Mouse (Mus musculus) gastrocnemius, adult 2 months (tissue): ENCODE measurements around the gene Zfp688. TPM values are rescaled to one million over a fixed set of nuclear protein-coding genes. Genes with fewer than 3 reads are reported as not detected.
"Not testable (repeated sequence)": the region's sequence is repeated elsewhere in the genome, so short reads cannot be mapped to it uniquely, and the experiment has no call there.

Experiments used
- DNase-seq: peaks from one replicate; pipeline ENCODE4 v3.0.0; 2022
- H3K27ac ChIP-seq: fragments of 200-600 bp; 2 replicates; pipeline ENCODE4 v1.8.1; 2022; ENCODE audit warnings: mild to moderate bottlenecking
- H3K4me3 ChIP-seq: fragments of 200-600 bp; 2 replicates; pipeline ENCODE4 v1.8.1; 2022; ENCODE audit warnings: mild to moderate bottlenecking, moderate library complexity
- CTCF ChIP-seq: fragments of 200-600 bp; IDR thresholded peaks from 2 replicates; pipeline ENCODE4 v1.8.1; 2022; ENCODE audit warnings: antibody characterized with exemption, mild to moderate bottlenecking, moderate library complexity
- intact Hi-C: fragments of 180-260 bp; cut with DNase I; formaldehyde crosslinking; loops from one replicate; pipeline ENCODE4 v1.15.1; 2025
- total RNA-seq, 2 experiments: library from RNA; stranded (reverse); gene quantifications; 2 replicates each; pipeline ENCODE4 v1.2.3; 2021

Gene Zfp688
- total RNA-seq, 2 experiments from 2014 or later = 1.5 to 2.1 TPM

DNA sequence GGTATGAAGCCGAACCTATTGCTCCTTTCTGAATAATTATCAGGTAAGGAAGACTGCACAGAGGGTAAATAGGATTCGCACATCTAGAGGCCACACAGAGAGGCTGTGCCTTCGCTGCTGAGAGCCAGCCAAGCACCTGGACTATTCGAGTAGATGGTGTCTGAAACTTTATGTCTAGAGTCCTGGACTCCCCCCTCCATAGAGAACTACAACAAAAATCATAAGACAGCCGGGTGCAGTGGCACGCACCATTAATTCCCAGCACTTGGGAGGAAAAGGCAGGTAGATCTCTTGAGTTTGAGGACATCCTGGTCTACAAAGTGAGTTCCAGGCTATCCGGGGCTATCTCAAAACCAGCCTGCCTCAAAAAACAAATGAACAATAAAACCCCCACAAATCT lies 28.1 kb upstream of the Zfp688 start:
- TF ChIP-seq CTCF = no peak
- intact Hi-C loops = loop anchor here (5.0 kb wide), 1 partner anchor 43 kb away; the partner anchor contains the start of gene Zfp764
- no peak overlapping the region for H3K27ac ChIP-seq
- peak overlapping the region; percentile 84 for H3K4me3 ChIP-seq
- no peak for DNase-seq

- TF ChIP-seq CTCF = peak; percentile 21; the same call in 1 of the 2 replicates
- peak within 1 kb of the TSS; percentile 92 for H3K27ac ChIP-seq
- peak within 1 kb of the TSS; percentile 84 for H3K4me3 ChIP-seq
- peak; percentile 94 for DNase-seq
- intact Hi-C loops = loop anchor here (5.0 kb wide), 1 partner anchor 41 kb away; the partner anchor contains the start of gene Zfp764
Measured at GRCm38 (mm10) chr7:127448521-127449300, 26.8 kb upstream of the Zfp688 start, which contains the start of gene Zfp689. Gene Zfp689 (minus strand): TSS chr7:127449158.

DNA sequence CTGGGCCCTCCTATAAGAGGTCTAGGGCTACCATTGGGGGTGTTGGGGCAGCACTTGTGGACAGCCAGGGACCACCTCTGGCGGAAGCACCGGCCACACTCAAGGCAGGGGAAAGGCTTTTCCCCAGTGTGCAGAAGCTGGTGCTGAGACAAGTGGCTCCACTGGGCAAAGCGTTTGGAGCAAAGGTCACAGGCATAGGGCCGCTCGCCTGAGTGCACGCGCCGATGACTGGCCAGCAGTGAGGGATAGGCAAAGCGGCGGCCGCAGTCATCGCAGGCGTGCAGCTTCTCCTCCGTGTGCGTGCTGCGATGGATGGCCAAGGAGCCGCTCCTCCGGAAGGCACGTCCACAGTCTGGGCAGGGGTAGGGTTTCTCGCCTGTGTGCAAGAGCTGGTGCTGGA lies 22.1 kb upstream of the Zfp688 start:
- DNase-seq = no peak
- TF ChIP-seq CTCF = no peak
- Histone ChIP-seq H3K4me3 (no peak overlapping the region), H3K27ac (no peak overlapping the region)
- intact Hi-C loops = no loop called here

GRCm38 (mm10) chr7:127437724-127438123 lies 15.9 kb upstream of the Zfp688 start:
- TF ChIP-seq CTCF = peak; percentile 55
- no peak overlapping the region for H3K4me3 ChIP-seq
- no peak for DNase-seq
- H3K27ac ChIP-seq = no peak overlapping the region
- intact Hi-C loops = no loop called here

GRCm38 (mm10) chr7:127435206-127435605 lies 13.3 kb upstream of the Zfp688 start:
- Histone ChIP-seq H3K27ac (no peak overlapping the region), H3K4me3 (no peak overlapping the region)
- DNase-seq = no peak
- no peak for TF ChIP-seq CTCF
- intact Hi-C loops = no loop called here

DNA sequence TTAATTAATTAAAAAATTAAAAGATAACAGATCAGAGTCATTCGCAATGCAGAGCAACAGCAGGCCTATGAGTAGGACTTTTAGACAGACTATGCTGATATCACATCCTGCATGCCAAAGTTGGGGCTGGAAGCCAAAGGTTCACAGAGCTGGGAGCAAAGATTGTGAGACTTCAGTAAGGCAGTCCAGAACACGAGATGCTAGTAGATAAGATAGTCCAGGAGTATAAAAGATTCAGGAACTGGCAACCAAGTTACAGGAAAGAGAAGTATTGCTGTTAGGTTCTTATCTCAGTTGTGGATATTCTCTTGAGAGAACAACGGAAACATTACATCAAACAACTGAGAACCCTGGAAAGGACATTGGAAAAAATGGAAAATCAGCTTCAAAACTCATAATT lies 4.5 kb upstream of the Zfp688 start:
- intact Hi-C loops = no loop called here
- Histone ChIP-seq H3K27ac (no peak overlapping the region), H3K4me3 (no peak overlapping the region)
- DNase-seq = no peak
- TF ChIP-seq CTCF = no peak

DNA sequence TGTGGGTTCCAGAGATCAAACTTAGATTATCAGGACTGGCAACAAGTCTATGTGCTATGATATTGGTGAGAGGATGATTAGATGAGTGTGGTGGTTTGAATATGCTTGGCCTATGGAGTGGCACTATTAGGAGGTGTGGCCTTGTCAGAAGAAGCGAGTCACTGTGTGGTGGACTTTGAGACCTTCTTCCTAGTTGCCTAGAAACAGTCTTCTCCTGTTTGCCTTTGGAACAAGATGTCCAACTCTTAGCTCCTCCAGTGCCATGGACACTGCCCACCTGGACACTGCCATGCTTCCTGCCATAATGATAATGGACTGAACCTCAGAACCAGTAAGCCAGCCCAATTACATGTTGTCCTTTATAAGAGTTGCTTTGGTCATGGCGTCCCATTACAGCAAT lies 4.0 kb upstream of the Zfp688 start:
- intact Hi-C loops = no loop called here
- H3K4me3 ChIP-seq = no peak overlapping the region
- no peak for TF ChIP-seq CTCF
- H3K27ac ChIP-seq = no peak overlapping the region
- DNase-seq = no peak

- H3K4me3 ChIP-seq = no peak overlapping the region
- TF ChIP-seq CTCF = no peak
- H3K27ac ChIP-seq = no peak overlapping the region
- intact Hi-C loops = no loop called here
- no peak for DNase-seq
Measured at GRCm38 (mm10) chr7:127425291-127425690, 3.4 kb upstream of the Zfp688 start.

- intact Hi-C loops = no loop called here
- Histone ChIP-seq H3K27ac (peak overlapping the region; percentile 90), H3K4me3 (peak overlapping the region; percentile 88)
- peak; percentile 43 for DNase-seq
- TF ChIP-seq CTCF = no peak
Measured at GRCm38 (mm10) chr7:127422247-127422646, 379 bp upstream of the Zfp688 start.

- Histone ChIP-seq H3K4me3 (no peak overlapping the region), H3K27ac (no peak overlapping the region)
- no peak for TF ChIP-seq CTCF
- intact Hi-C loops = loop anchor here (5.0 kb wide), 1 partner anchor 56 kb away; no protein-coding TSS in a partner anchor
- no peak for DNase-seq
Measured at GRCm38 (mm10) chr7:127411418-127411817, 10.4 kb downstream of the Zfp688 start.

GRCm38 (mm10) chr7:127406002-127406987 lies 15.6 kb downstream of the Zfp688 start, which contains the start of gene Zfp764:
Gene Zfp764 (minus strand): TSS chr7:127406822.
- DNase-seq = peak; percentile 84
- intact Hi-C loops = loop anchor here (5.0 kb wide), 3 partner anchors 41 to 99 kb away; partner anchors contain the start of gene Zfp689
- peak within 1 kb of the TSS; percentile 91 for H3K27ac ChIP-seq
- peak within 1 kb of the TSS; percentile 88 for H3K4me3 ChIP-seq
- TF ChIP-seq CTCF = peak; percentile 82

DNA sequence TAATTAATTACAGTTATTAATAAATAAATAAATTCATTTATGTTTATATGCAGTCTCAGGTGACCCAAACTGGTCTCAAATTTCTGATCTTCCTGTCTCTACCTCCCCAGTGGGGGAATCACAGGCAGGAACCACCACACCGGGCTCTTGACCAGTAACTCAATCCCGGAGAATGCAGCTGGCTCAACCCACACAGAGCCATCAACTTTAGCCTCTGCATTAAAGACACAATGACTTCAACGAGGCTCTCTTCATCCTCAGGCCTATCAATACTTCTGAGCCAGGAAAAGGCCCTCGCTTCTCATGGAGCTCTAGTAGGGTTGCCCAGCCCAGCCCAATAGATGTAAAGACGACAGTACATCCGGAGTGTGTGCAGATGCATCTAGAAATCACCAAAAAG lies 17.8 kb downstream of the Zfp688 start:
- DNase-seq, H3K4me3 ChIP-seq, H3K27ac ChIP-seq, intact Hi-C loops: not testable (repeated sequence)
